Mouse (Mus musculus) stomach, embryonic 16.5 days (tissue): ENCODE measurements around the gene Calr4. TPM values are rescaled to one million over a fixed set of nuclear protein-coding genes. Genes with fewer than 3 reads are reported as not detected.

Experiments
- ATAC-seq: fragments of 200-750 bp; cut with Nextera tagmentation; 2 replicates; pipeline ENCODE4 v1.8.0; 2017; ENCODE audit warnings: moderate number of reproducible peaks, moderate TSS enrichment; ENCODE audit not compliant: insufficient read depth, low FRiP score
- H3K27ac ChIP-seq: fragments of 300-500 bp; sonication (generic); 2 replicates; pipeline ENCODE4 v1.5.1; 2014; ENCODE audit warnings: low read length
- H3K27me3 ChIP-seq: fragments of 300-500 bp; sonication (generic); 2 replicates; pipeline ENCODE4 v1.6.1; 2014; ENCODE audit warnings: low read length, control low read depth, mixed read lengths; ENCODE audit not compliant: control insufficient read depth, insufficient read depth
- H3K36me3 ChIP-seq: fragments of 300-500 bp; sonication (generic); 2 replicates; pipeline ENCODE4 v1.6.1; 2014; ENCODE audit warnings: low read length; ENCODE audit not compliant: control insufficient read depth, insufficient read depth
- H3K4me1 ChIP-seq: fragments of 300-500 bp; sonication (generic); 2 replicates; pipeline ENCODE4 v1.6.1; 2014; ENCODE audit warnings: low read length, control low read depth, mixed read lengths; ENCODE audit not compliant: control insufficient read depth, insufficient read depth
- H3K4me2 ChIP-seq: fragments of 300-500 bp; sonication (generic); 2 replicates; pipeline ENCODE4 v1.6.1; 2014; ENCODE audit warnings: low read depth, low read length, mixed read lengths
- H3K4me3 ChIP-seq: fragments of 300-500 bp; sonication (generic); replicated peaks from 2 replicates; pipeline ENCODE4 v1.5.1; 2014; ENCODE audit warnings: mild to moderate bottlenecking, low read length
- H3K9ac ChIP-seq: fragments of 300-500 bp; sonication (generic); 2 replicates; pipeline ENCODE4 v1.6.1; 2014; ENCODE audit warnings: low read length
- H3K9me3 ChIP-seq: fragments of 300-500 bp; sonication (generic); replicated peaks from 2 replicates; pipeline ENCODE4 v1.6.1; 2016; ENCODE audit warnings: low read length, control low read depth; ENCODE audit not compliant: control insufficient read depth
- WGBS: fragments of 180-500 bp; shearing (Covaris S2); extraction: QIAGEN DNeasy Blood & Tissue Kit; methylation state at CpG from one replicate; pipeline ENCODE4 v1.1.7; 2014; 5-methylcytosine and 5-hydroxymethylcytosine counted together
- polyA plus RNA-seq: library from polyadenylated mRNA; unstranded; fragments of >200 nt; fragmentation: Nextera tagmentation; extraction: Ambion mirVana; gene quantifications from 2 replicates; pipeline ENCODE4 v1.2.1, GENCODE M21; 2015

Gene Calr4
- polyA plus RNA-seq, 1 experiment from 2014 or later = 0.37 TPM

GRCm38 (mm10) chr4:109204416-109204815 lies 29.9 kb upstream of the Calr4 start:
- Histone ChIP-seq H3K9me3 (no peaks in the 10 kb centered on the region), H3K36me3 (no peaks in the 10 kb centered on the region), H3K4me1 (peaks cover 10% of the 10 kb centered on the region), H3K4me2 (no peak overlapping the region), H3K27ac (no peak overlapping the region), H3K27me3 (no peaks in the 10 kb centered on the region), H3K9ac (no peak overlapping the region), H3K4me3 (no peak overlapping the region)
- 32% methylated on average over 1 of the region's 1 CpGs for WGBS
- no peak for ATAC-seq

- no peak for ATAC-seq
- no peak overlapping the region for H3K4me3 ChIP-seq
- no peaks in the 10 kb centered on the region for H3K27me3 ChIP-seq
- no peaks in the 10 kb centered on the region for H3K9me3 ChIP-seq
- H3K36me3 ChIP-seq = no peaks in the 10 kb centered on the region
- H3K27ac ChIP-seq = no peak overlapping the region
- H3K4me2 ChIP-seq = no peak overlapping the region
- H3K4me1 ChIP-seq = peaks cover 6% of the 10 kb centered on the region; the same call in 1 of the 2 replicates
- H3K9ac ChIP-seq = no peak overlapping the region
- 82% methylated on average over 5 of the region's 5 CpGs for WGBS
These were observed 26.8 kb upstream of the Calr4 start for GRCm38 (mm10) chr4:109207524-109207923.

GRCm38 (mm10) chr4:109210253-109210652 lies 24.0 kb upstream of the Calr4 start:
- no peaks in the 10 kb centered on the region for H3K9me3 ChIP-seq
- no peak overlapping the region for H3K4me3 ChIP-seq
- H3K36me3 ChIP-seq = no peaks in the 10 kb centered on the region
- no peaks in the 10 kb centered on the region for H3K27me3 ChIP-seq
- no peak overlapping the region; the same call in 1 of the 2 replicates for H3K27ac ChIP-seq
- 83% methylated on average over 2 of the region's 2 CpGs for WGBS
- H3K9ac ChIP-seq = no peak overlapping the region
- H3K4me1 ChIP-seq = no peaks in the 10 kb centered on the region
- no peak overlapping the region for H3K4me2 ChIP-seq
- no peak for ATAC-seq

- H3K36me3 ChIP-seq = no peaks in the 10 kb centered on the region
- no peaks in the 10 kb centered on the region for H3K4me1 ChIP-seq
- H3K4me3 ChIP-seq = no peak overlapping the region
- H3K27me3 ChIP-seq = no peaks in the 10 kb centered on the region
- no peak overlapping the region for H3K4me2 ChIP-seq
- no peak for ATAC-seq
- H3K9me3 ChIP-seq = no peaks in the 10 kb centered on the region
- no peak overlapping the region for H3K9ac ChIP-seq
- H3K27ac ChIP-seq = 0 out of 2 replicates have a peak overlapping the region, but pooled peaks have one; percentile 8
- 81% methylated on average over 4 of the region's 4 CpGs for WGBS
These were observed 23.4 kb upstream of the Calr4 start for GRCm38 (mm10) chr4:109210881-109211280.

GRCm38 (mm10) chr4:109213986-109214385 lies 20.3 kb upstream of the Calr4 start:
- no peak for ATAC-seq
- no peaks in the 10 kb centered on the region for H3K4me1 ChIP-seq
- no peak overlapping the region for H3K4me2 ChIP-seq
- H3K27ac ChIP-seq = no peak overlapping the region
- WGBS = 82% methylated on average over 3 of the region's 3 CpGs
- H3K27me3 ChIP-seq = no peaks in the 10 kb centered on the region
- no peaks in the 10 kb centered on the region for H3K36me3 ChIP-seq
- no peak overlapping the region for H3K9ac ChIP-seq
- H3K4me3 ChIP-seq = no peak overlapping the region
- H3K9me3 ChIP-seq = no peaks in the 10 kb centered on the region

- Histone ChIP-seq H3K4me2 (no peak overlapping the region), H3K9me3 (no peaks in the 10 kb centered on the region), H3K27ac (no peak overlapping the region), H3K36me3 (no peaks in the 10 kb centered on the region), H3K4me3 (no peak overlapping the region), H3K9ac (no peak overlapping the region), H3K4me1 (no peaks in the 10 kb centered on the region), H3K27me3 (no peaks in the 10 kb centered on the region)
- WGBS = 76% methylated on average over 7 of the region's 7 CpGs
- no peak for ATAC-seq
These were observed 16.3 kb upstream of the Calr4 start for GRCm38 (mm10) chr4:109218008-109218407.

- no peak for ATAC-seq
- Histone ChIP-seq H3K9ac (no peak overlapping the region), H3K4me3 (no peak overlapping the region), H3K36me3 (no peaks in the 10 kb centered on the region), H3K4me1 (peaks cover 7% of the 10 kb centered on the region; the same call in 1 of the 2 replicates), H3K27ac (peak overlapping the region; percentile 44; the same call in 1 of the 2 replicates), H3K9me3 (no peaks in the 10 kb centered on the region), H3K4me2 (no peak overlapping the region), H3K27me3 (no peaks in the 10 kb centered on the region)
- WGBS = 65% methylated on average over 14 of the region's 14 CpGs
These were observed 13.8 kb upstream of the Calr4 start for GRCm38 (mm10) chr4:109220441-109220940.

GRCm38 (mm10) chr4:109222001-109222400 lies 12.3 kb upstream of the Calr4 start:
- no peaks in the 10 kb centered on the region for H3K36me3 ChIP-seq
- 76% methylated on average over 3 of the region's 3 CpGs for WGBS
- no peak for ATAC-seq
- H3K9me3 ChIP-seq = no peaks in the 10 kb centered on the region
- peaks cover 15% of the 10 kb centered on the region for H3K4me1 ChIP-seq
- no peak overlapping the region for H3K9ac ChIP-seq
- no peak overlapping the region for H3K4me3 ChIP-seq
- H3K27ac ChIP-seq = no peak overlapping the region
- H3K27me3 ChIP-seq = no peaks in the 10 kb centered on the region
- H3K4me2 ChIP-seq = no peak overlapping the region

- no peaks in the 10 kb centered on the region for H3K36me3 ChIP-seq
- H3K4me1 ChIP-seq = peaks cover 15% of the 10 kb centered on the region
- H3K4me2 ChIP-seq = no peak overlapping the region
- H3K9me3 ChIP-seq = no peaks in the 10 kb centered on the region
- peak overlapping the region; percentile 60; the same call in 1 of the 2 replicates for H3K27ac ChIP-seq
- peak; percentile 61; the same call in 1 of the 2 replicates for ATAC-seq
- H3K27me3 ChIP-seq = no peaks in the 10 kb centered on the region
- H3K4me3 ChIP-seq = no peak overlapping the region
- WGBS = 65% methylated on average over 13 of the region's 13 CpGs
- no peak overlapping the region for H3K9ac ChIP-seq
These were observed 9.3 kb upstream of the Calr4 start for GRCm38 (mm10) chr4:109224762-109225552.
